ENCODE assay signal across 25 mouse cellular contexts in the genomic region with DNA sequence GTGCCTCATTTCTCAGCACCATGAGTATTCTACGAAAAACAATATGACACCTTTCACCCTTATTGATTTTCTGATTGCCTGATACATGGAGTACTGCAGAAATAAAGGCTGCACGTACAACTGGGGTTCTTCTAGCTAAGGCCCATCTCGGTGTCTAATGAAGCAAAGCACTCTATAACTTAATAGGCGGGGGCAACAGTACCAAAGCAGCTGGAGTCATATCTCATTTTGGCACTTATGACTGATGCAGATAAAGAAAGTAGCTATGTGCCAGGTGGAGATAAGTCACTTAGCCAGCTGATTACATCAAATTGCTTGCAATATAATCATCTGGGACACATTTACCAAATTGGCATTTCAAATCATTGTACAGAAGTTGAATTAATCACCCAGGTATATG.
DNase-seq lines count a peak whose midpoint lies in the region; ATAC-seq and TF ChIP-seq lines count a peak whose summit lies in the region.
"Had no signal": no experiment of that assay in that cellular context is flagged by ENCODE, and none has a peak within 500 bp of the region (broad histone marks: within the 10 kb centered on the region; RNA-seq: fewer than 3 reads in every experiment).

No protein-coding gene starts in this region.

- no peak for TF ChIP-seq CTCF in hindbrain, postnatal 0 days (IDR thresholded peaks at IDR 0.05; ENCODE audit: low read depth)
- TF ChIP-seq CTCF in brain, embryonic 14.5 days (IDR thresholded peaks at IDR 0.05; ENCODE audit: borderline replicate concordance, extremely low read depth, insufficient read depth, insufficient read length), result no peak

- WGBS in forebrain, embryonic 13.5 days, result 79% methylated on average over 4 of the region's 4 CpGs
- 85% methylated on average over 4 of the region's 4 CpGs for WGBS in forebrain, embryonic 11.5 days
- WGBS in hindbrain, embryonic 13.5 days, result 52% methylated on average over 4 of the region's 4 CpGs
- WGBS in hindbrain, postnatal 0 days, result 70% methylated on average over 4 of the region's 4 CpGs
- WGBS in neural tube, embryonic 13.5 days, result 40% methylated on average over 4 of the region's 4 CpGs

- H3K36me3 ChIP-seq in forebrain, embryonic 13.5 days (ENCODE audit: poor library complexity, severe bottlenecking), result no peaks in the 10 kb centered on the region
- H3K36me3 ChIP-seq in forebrain, embryonic 11.5 days (ENCODE audit: control insufficient read depth, insufficient read depth, low read length), result no peaks in the 10 kb centered on the region
- no peaks in the 10 kb centered on the region for H3K36me3 ChIP-seq in hindbrain, embryonic 13.5 days
- no peaks in the 10 kb centered on the region for H3K36me3 ChIP-seq in hindbrain, postnatal 0 days (ENCODE audit: insufficient read depth, low read length)
- no peaks in the 10 kb centered on the region for H3K36me3 ChIP-seq in neural tube, embryonic 13.5 days
- H3K36me3 ChIP-seq: embryonic facial prominence, embryonic 12.5 days; embryonic facial prominence, embryonic 15.5 days; forebrain, embryonic 15.5 days; G1E; heart, embryonic 10.5 days; heart, embryonic 13.5 days had no signal

- no peak for TF ChIP-seq POLR2A in brain, embryonic 14.5 days (IDR thresholded peaks at IDR 0.05; ENCODE audit: borderline replicate concordance, extremely low read depth, insufficient read depth, insufficient read length, poor library complexity, severe bottlenecking)

- no peaks in the 10 kb centered on the region for H3K27me3 ChIP-seq in forebrain, embryonic 13.5 days
- H3K27me3 ChIP-seq in forebrain, embryonic 11.5 days (ENCODE audit: control insufficient read depth, insufficient read depth, low read length), result no peaks in the 10 kb centered on the region
- H3K27me3 ChIP-seq in hindbrain, embryonic 13.5 days, result no peaks in the 10 kb centered on the region
- no peaks in the 10 kb centered on the region for H3K27me3 ChIP-seq in hindbrain, postnatal 0 days (ENCODE audit: insufficient read depth, low read length)
- H3K27me3 ChIP-seq in neural tube, embryonic 13.5 days, result no peaks in the 10 kb centered on the region
- H3K27me3 ChIP-seq: CH12.LX; embryonic facial prominence, embryonic 12.5 days; embryonic facial prominence, embryonic 15.5 days; forebrain, embryonic 15.5 days; heart, embryonic 13.5 days; Patski had no signal

- no peaks in the 10 kb centered on the region for H3K9me3 ChIP-seq in forebrain, embryonic 13.5 days (replicated peaks)
- H3K9me3 ChIP-seq in forebrain, embryonic 11.5 days (ENCODE audit: control insufficient read depth, low read length), result no peaks in the 10 kb centered on the region
- H3K9me3 ChIP-seq in hindbrain, embryonic 13.5 days, result peaks cover 8% of the 10 kb centered on the region; the same call in 1 of the 2 replicates
- H3K9me3 ChIP-seq in hindbrain, postnatal 0 days (ENCODE audit: low read length), result no peaks in the 10 kb centered on the region
- 0 out of 2 replicates have a peak, but pooled peaks cover 5% of the 10 kb centered on the region for H3K9me3 ChIP-seq in neural tube, embryonic 13.5 days
- H3K9me3 ChIP-seq: embryonic facial prominence, embryonic 12.5 days; forebrain, embryonic 15.5 days; heart, embryonic 10.5 days had no signal

- no peak overlapping the region for H3K4me2 ChIP-seq in forebrain, embryonic 13.5 days
- no peak overlapping the region for H3K4me2 ChIP-seq in forebrain, embryonic 11.5 days (ENCODE audit: low read depth, low read length, severe bottlenecking)
- H3K4me2 ChIP-seq in hindbrain, embryonic 13.5 days, result no peak overlapping the region
- no peak overlapping the region for H3K4me2 ChIP-seq in hindbrain, postnatal 0 days (ENCODE audit: low read depth, low read length)
- no peak overlapping the region for H3K4me2 ChIP-seq in neural tube, embryonic 13.5 days
- H3K4me2 ChIP-seq: embryonic facial prominence, embryonic 12.5 days; embryonic facial prominence, embryonic 15.5 days; forebrain, embryonic 15.5 days; heart, embryonic 13.5 days had no signal

- H3K4me3 ChIP-seq in forebrain, embryonic 13.5 days, result no peak overlapping the region
- no peak overlapping the region for H3K4me3 ChIP-seq in forebrain, embryonic 11.5 days (ENCODE audit: low read depth, low read length)
- H3K4me3 ChIP-seq in hindbrain, embryonic 13.5 days, result no peak overlapping the region
- no peak overlapping the region for H3K4me3 ChIP-seq in hindbrain, postnatal 0 days (ENCODE audit: low read length)
- H3K4me3 ChIP-seq in neural tube, embryonic 13.5 days, result no peak overlapping the region
- H3K4me3 ChIP-seq: embryonic facial prominence, embryonic 12.5 days; embryonic facial prominence, embryonic 15.5 days; forebrain, embryonic 15.5 days; heart, adult 2 months; heart, embryonic 10.5 days; heart, embryonic 13.5 days had no signal

- no peaks in the 10 kb centered on the region for H3K4me1 ChIP-seq in forebrain, embryonic 13.5 days
- no peaks in the 10 kb centered on the region for H3K4me1 ChIP-seq in forebrain, embryonic 11.5 days (replicated peaks; ENCODE audit: control insufficient read depth, insufficient read depth, low read length)
- 0 out of 2 replicates have a peak, but pooled peaks cover 4% of the 10 kb centered on the region for H3K4me1 ChIP-seq in hindbrain, embryonic 13.5 days (replicated peaks)
- no peaks in the 10 kb centered on the region for H3K4me1 ChIP-seq in hindbrain, postnatal 0 days (ENCODE audit: insufficient read depth, low read length)
- H3K4me1 ChIP-seq in neural tube, embryonic 13.5 days (replicated peaks), result peaks cover 7% of the 10 kb centered on the region; the same call in 1 of the 2 replicates
- H3K4me1 ChIP-seq: embryonic facial prominence, embryonic 12.5 days; embryonic facial prominence, embryonic 15.5 days; forebrain, embryonic 15.5 days; heart, embryonic 10.5 days; heart, embryonic 13.5 days had no signal

- 0 out of 2 replicates have a peak, but pooled peaks have one; percentile 21 for ATAC-seq in forebrain, embryonic 13.5 days
- ATAC-seq in forebrain, embryonic 11.5 days (replicated peaks; ENCODE audit: low FRiP score), result no peak
- peak; percentile 59 for ATAC-seq in hindbrain, embryonic 13.5 days (ENCODE audit: low FRiP score)
- ATAC-seq in hindbrain, postnatal 0 days, result no peak
- peak; percentile 85 for ATAC-seq in neural tube, embryonic 13.5 days (ENCODE audit: low read depth)
- ATAC-seq: forebrain, embryonic 15.5 days; intestine, postnatal 0 days; Patski had no signal

- no peak for DNase-seq in forebrain, embryonic 11.5 days (ENCODE audit: low spot score)
- no peak for DNase-seq in hindbrain, postnatal 0 days (ENCODE audit: low spot score)
- DNase-seq in brain, embryonic 14.5 days (ENCODE audit: low read depth), result peak; percentile 32
- no peak for DNase-seq in gastrocnemius, postnatal 25 days
- DNase-seq: adrenal gland, postnatal 10 days; adrenal gland, postnatal 36 days; B cell, adult 2 months; cerebellum, adult 11 months; cerebellum, adult 2 months; cerebellum, adult 9-11 months; cerebellum, postnatal 25 days; gastrocnemius, postnatal 36 days; heart, adult 2 months had no signal

- no peak overlapping the region for H3K9ac ChIP-seq in forebrain, embryonic 13.5 days
- H3K9ac ChIP-seq in forebrain, embryonic 11.5 days (ENCODE audit: low read length), result no peak overlapping the region
- H3K9ac ChIP-seq in hindbrain, embryonic 13.5 days, result no peak overlapping the region
- no peak overlapping the region for H3K9ac ChIP-seq in hindbrain, postnatal 0 days (replicated peaks; ENCODE audit: low read length)
- H3K9ac ChIP-seq in neural tube, embryonic 13.5 days, result no peak overlapping the region
- H3K9ac ChIP-seq: embryonic facial prominence, embryonic 12.5 days; embryonic facial prominence, embryonic 15.5 days; forebrain, embryonic 15.5 days; heart, embryonic 13.5 days had no signal

- no peak overlapping the region for H3K27ac ChIP-seq in forebrain, embryonic 13.5 days
- no peak overlapping the region for H3K27ac ChIP-seq in forebrain, embryonic 11.5 days (ENCODE audit: low read depth, low read length)
- H3K27ac ChIP-seq in hindbrain, embryonic 13.5 days, result no peak overlapping the region
- no peak overlapping the region for H3K27ac ChIP-seq in hindbrain, postnatal 0 days
- no peak overlapping the region for H3K27ac ChIP-seq in neural tube, embryonic 13.5 days (replicated peaks)
- H3K27ac ChIP-seq: embryonic facial prominence, embryonic 12.5 days; embryonic facial prominence, embryonic 15.5 days; forebrain, embryonic 15.5 days; heart, adult 2 months; heart, embryonic 10.5 days; heart, embryonic 13.5 days had no signal

Comparison
In these comparisons a context has a peak if more than half of its experiments do, and no peak if none do; other contexts are left out.
1. ATAC-seq: peak in forebrain, embryonic 13.5 days (single experiment), hindbrain, embryonic 13.5 days (single experiment) and neural tube, embryonic 13.5 days (single experiment); none in forebrain, embryonic 11.5 days (single experiment) and hindbrain, postnatal 0 days (single experiment).